Mouse (Mus musculus): Measurements from ENCODE around the gene Chrng. TPM values are rescaled to one million over a fixed set of nuclear protein-coding genes. Genes with fewer than 3 reads are reported as not detected.

Chrng gene
- total RNA-seq, 2 experiments from 2014 or later, result not detected

DNA sequence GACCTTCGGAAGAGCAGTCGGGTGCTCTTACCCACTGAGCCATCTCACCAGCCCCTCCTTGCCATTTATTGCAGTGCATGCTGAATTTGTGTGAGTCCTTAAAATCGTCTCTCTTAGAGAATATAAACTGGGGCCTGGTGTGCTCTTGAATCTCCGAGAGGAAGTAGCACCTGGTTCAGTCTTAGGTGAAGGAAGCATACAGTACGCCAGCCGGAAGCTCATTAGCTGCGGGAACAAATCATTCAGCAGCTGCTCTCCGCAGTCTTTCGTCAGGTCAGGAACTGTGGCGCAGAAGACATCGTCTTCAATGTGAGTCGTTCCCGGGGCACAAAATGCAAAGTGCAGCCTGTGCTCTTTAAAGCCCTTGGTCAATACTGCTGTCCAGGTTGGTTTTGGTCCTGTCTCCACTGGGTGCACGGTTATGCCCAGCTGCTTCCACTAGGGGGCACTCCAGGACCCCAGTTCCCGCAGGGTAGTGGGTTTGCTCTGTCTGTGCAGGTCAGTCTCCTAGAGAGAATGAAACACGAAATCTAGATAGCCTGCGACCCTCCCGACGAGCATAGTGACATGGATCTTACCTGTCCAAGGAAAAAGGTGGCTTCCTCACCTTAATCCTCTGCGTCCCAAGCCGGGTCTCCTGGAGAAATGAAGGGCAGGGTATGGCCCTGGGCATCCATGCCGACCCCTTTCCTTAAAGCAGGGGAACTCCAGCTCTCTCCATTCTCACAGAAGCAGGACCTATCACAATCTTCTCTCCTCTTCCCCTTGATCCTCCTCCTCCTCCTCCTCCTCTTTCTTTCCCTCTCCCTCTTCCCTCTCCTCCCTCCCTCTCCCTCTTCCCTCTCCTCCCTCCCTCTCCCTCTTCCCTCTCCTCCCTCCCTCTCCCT is 41.7 kb downstream of the Chrng start:
- peak; percentile 98 for TF ChIP-seq CTCF (conservative IDR thresholded peaks at IDR 0.05)
- Histone ChIP-seq H3K27ac (no peak overlapping the region), H3K4me3 (peak overlapping the region; percentile 31)
- peak; percentile 73 to 89 for DNase-seq (ENCODE audit: low spot score in 2 of 2)

GRCm38 (mm10) chr1:87252040-87252609 is 47.7 kb downstream of the Chrng start:
- no peak overlapping the region for H3K27ac ChIP-seq
- no peak for TF ChIP-seq CTCF (conservative IDR thresholded peaks at IDR 0.05)
- H3K4me3 ChIP-seq, result no peak overlapping the region
- no peak for DNase-seq (ENCODE audit: low spot score in 2 of 2)

GRCm38 (mm10) chr1:87255173-87255572 is 50.7 kb downstream of the Chrng start:
- no peak for TF ChIP-seq CTCF (conservative IDR thresholded peaks at IDR 0.05)
- Histone ChIP-seq H3K27ac (no peak overlapping the region), H3K4me3 (no peak overlapping the region)
- no peak for DNase-seq (ENCODE audit: low spot score in 2 of 2)

DNA sequence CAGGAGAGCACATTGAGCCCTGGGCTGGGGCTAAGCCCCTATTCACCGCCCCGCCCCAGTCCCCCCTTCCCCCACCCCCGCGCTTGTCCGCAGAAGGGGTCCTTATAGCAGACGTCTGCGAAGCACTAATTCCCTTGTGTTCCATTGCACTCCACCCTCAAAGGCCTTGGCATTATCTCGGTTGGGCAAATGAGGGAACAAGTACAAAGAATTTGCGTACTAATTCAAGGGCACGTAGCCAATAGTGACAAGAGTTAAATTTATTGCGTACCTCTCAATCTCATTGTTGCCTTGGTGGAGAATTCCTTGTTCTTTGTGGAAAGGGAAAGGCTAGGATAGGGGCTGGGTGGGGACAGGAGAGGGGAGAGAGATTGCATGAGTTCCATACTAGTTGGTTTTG is 53.2 kb downstream of the Chrng start:
- H3K4me3 ChIP-seq, result no peak overlapping the region
- H3K27ac ChIP-seq, result no peak overlapping the region
- no peak for DNase-seq (ENCODE audit: low spot score in 2 of 2)
- no peak for TF ChIP-seq CTCF (conservative IDR thresholded peaks at IDR 0.05)

GRCm38 (mm10) chr1:87258484-87258883 is 54.0 kb downstream of the Chrng start:
- Histone ChIP-seq H3K27ac (no peak overlapping the region), H3K4me3 (no peak overlapping the region)
- TF ChIP-seq CTCF (conservative IDR thresholded peaks at IDR 0.05), result peak; percentile 65
- no peak for DNase-seq (ENCODE audit: low spot score in 2 of 2)

DNA sequence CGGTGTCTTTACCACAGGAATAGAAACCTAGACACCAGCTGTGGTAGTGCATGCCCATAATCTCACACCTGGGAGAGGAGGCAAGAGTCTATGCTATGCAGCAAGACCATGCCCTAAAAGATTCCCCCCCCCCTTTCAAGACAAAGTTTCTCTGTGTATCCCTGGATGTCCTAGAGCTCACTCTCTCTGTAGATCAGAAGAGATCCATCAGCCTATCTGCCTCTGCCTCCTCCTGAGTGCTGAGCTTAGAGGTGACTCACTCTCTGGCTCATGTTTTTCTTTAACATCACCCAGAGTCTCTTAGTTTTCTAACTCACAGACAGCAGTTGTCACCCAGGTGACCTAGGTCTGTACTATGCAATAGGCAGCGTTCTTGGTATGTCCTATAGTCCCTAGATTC is 54.9 kb downstream of the Chrng start:
- TF ChIP-seq CTCF (conservative IDR thresholded peaks at IDR 0.05), result no peak
- no peak for DNase-seq (ENCODE audit: low spot score in 2 of 2)
- Histone ChIP-seq H3K27ac (no peak overlapping the region), H3K4me3 (no peak overlapping the region)

Other genes with a start within 250 kb of the Chrng start
- gene Alppl2, start 114.7 kb upstream of the Chrng start, total RNA-seq (2021), result not detected
- under 1 TPM in 1 of 2 experiments, not detected in 1; 0.15 TPM for gene Alpi, start 103.1 kb upstream of the Chrng start, total RNA-seq (2021)
- gene Akp3, start 79.7 kb upstream of the Chrng start, total RNA-seq (2021), result not detected
- gene Ecel1, start 48.1 kb upstream of the Chrng start, total RNA-seq (2021), result 1 to 10 TPM; 1.6 TPM
- gene Prss56, start 21.3 kb upstream of the Chrng start, total RNA-seq (2021), result under 1 TPM; 0.15 to 0.22 TPM
- not detected for gene Chrnd, start 14.1 kb upstream of the Chrng start, total RNA-seq (2021)
- 10 to 100 TPM; 55.6 to 55.8 TPM for gene Eif4e2, start 9.3 kb downstream of the Chrng start, total RNA-seq (2021)
- 10 to 100 TPM; 13.6 to 15.0 TPM for gene Efhd1, start 59.7 kb downstream of the Chrng start, total RNA-seq (2021)
- gene Gigyf2, start 122.3 kb downstream of the Chrng start, total RNA-seq (2021), result 100 to 1,000 TPM; 144 to 148 TPM
- 1 to 10 TPM in 1 of 2 experiments, under 1 TPM in 1; 0.37 to 2.2 TPM for gene Kcnj13, start 190.1 kb downstream of the Chrng start, total RNA-seq (2021)

Data from layer of hippocampus, adult 2 months (tissue).